Mouse (Mus musculus) ES-E14 (cell line): ENCODE measurements at regions not wholly inside any gene's neighbourhood (a gene's known extent, or its start where the extent isn't known, plus 50 kb on each side); places are given as distances from the start of the nearest gene placed in this dataset.

ENCODE experiments used
- DNase-seq: peaks from one replicate; pipeline ENCODE4 v3.0.0-alpha.2; 2013; ENCODE audit warnings: low read depth, low spot score
- H3K27ac ChIP-seq: 2 replicates; pipeline ENCODE4 v1.5.1; 2012; ENCODE audit warnings: low read depth, mild to moderate bottlenecking, low read length, moderate library complexity, mixed read lengths; ENCODE audit not compliant: poor library complexity, insufficient read depth, severe bottlenecking
- H3K36me3 ChIP-seq: 2 replicates; pipeline ENCODE4 v1.6.1; 2012; ENCODE audit warnings: mild to moderate bottlenecking, low read length, moderate library complexity, mixed read lengths; ENCODE audit not compliant: control insufficient read depth, poor library complexity, insufficient read depth, severe bottlenecking
- H3K4me1 ChIP-seq, 2 experiments: fragments of 150-350 bp in 1 of 2; sonication (generic) in 1 of 2; 2 replicates each; pipeline ENCODE4 v1.6.1; 2012; ENCODE audit warnings: low read length in 2 of 2, mild to moderate bottlenecking in 1 of 2, mixed read lengths in 1 of 2; ENCODE audit not compliant: control insufficient read depth in 2 of 2, insufficient read depth in 2 of 2, poor library complexity in 1 of 2
- H3K4me3 ChIP-seq, 2 experiments: fragments of 150-350 bp in 1 of 2; sonication (generic) in 1 of 2; 2 replicates each; pipeline ENCODE4 v1.5.1; 2012; ENCODE audit warnings: low read length in 2 of 2, low read depth in 1 of 2, mild to moderate bottlenecking in 1 of 2, mixed read lengths in 1 of 2; ENCODE audit not compliant: insufficient read depth in 1 of 2, poor library complexity in 1 of 2, severe bottlenecking in 1 of 2
- H3K9ac ChIP-seq: 2 replicates; pipeline ENCODE4 v1.6.1; 2012; ENCODE audit warnings: low read depth, mild to moderate bottlenecking, low read length, mixed read lengths; ENCODE audit not compliant: poor library complexity, insufficient read depth, severe bottlenecking
- H3K9me3 ChIP-seq: fragments of 150-350 bp; sonication (generic); 2 replicates; pipeline ENCODE4 v1.6.1; 2012; ENCODE audit warnings: low read depth, mild to moderate bottlenecking, low read length; ENCODE audit not compliant: control insufficient read depth, insufficient read depth
- CHD2 ChIP-seq: IDR thresholded peaks from 2 replicates; pipeline ENCODE4 v1.6.1; 2014; ENCODE audit warnings: mild to moderate bottlenecking, low read depth, low read length, inconsistent platforms
- HCFC1 ChIP-seq: IDR thresholded peaks from 2 replicates; pipeline ENCODE4 v1.6.1; 2012; ENCODE audit warnings: low read length, inconsistent platforms, borderline replicate concordance; ENCODE audit not compliant: insufficient read depth
- MAFK ChIP-seq: IDR thresholded peaks from 2 replicates; pipeline ENCODE4 v1.6.1; 2014; ENCODE audit warnings: mild to moderate bottlenecking, low read depth, low read length, inconsistent platforms; ENCODE audit not compliant: insufficient read depth
- ZC3H11A ChIP-seq: IDR thresholded peaks from 2 replicates; pipeline ENCODE4 v1.6.1; 2012; ENCODE audit warnings: low read depth, mild to moderate bottlenecking, inconsistent platforms, low read length, borderline replicate concordance
- ZNF384 ChIP-seq: IDR thresholded peaks from 2 replicates; pipeline ENCODE4 v1.6.1; 2012; ENCODE audit warnings: low read depth, low read length, inconsistent platforms
- in situ Hi-C, 2 experiments: fragments of 600-800 bp; cut with MboI; formaldehyde crosslinking; loops; one replicate each; pipeline ENCODE4 v1.15.1; 2025; ENCODE audit warnings: low sequenced_read_pairs in 2 of 2, inconsistent platforms in 1 of 2; ENCODE audit not compliant: unreplicated experiment in 2 of 2

DNA sequence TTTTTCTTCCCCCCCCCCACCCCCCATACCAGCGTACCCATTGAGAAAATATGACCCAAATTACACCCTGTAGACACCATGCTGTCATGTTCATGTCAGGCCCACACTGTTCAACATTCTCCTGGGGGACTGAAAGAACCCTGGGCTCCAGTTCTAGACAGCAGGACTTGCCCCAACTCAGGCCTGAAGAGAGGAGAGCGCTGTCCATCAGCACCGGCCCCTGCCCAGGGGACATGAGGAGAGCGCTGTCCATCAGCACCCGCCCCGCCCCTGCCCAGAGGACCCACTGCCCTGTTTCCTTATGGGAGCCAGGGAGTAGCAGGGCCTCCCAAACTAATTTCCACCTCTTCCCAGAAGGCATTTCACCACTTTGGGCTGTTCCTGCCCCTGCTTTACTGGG is 241.7 kb upstream of the Cdh4 start:
- no peak overlapping the region for H3K27ac ChIP-seq
- in situ Hi-C loops: no loop called here
- TF ChIP-seq MAFK: no peak
- no peak for TF ChIP-seq CHD2
- TF ChIP-seq ZC3H11A: no peak
- TF ChIP-seq ZNF384: no peak
- TF ChIP-seq HCFC1: no peak
- no peaks in the 10 kb centered on the region for H3K36me3 ChIP-seq
- no peak for DNase-seq
- H3K4me1 ChIP-seq: no peaks in the 10 kb centered on the region
- no peak overlapping the region for H3K4me3 ChIP-seq
- no peaks in the 10 kb centered on the region for H3K9me3 ChIP-seq
- no peak overlapping the region for H3K9ac ChIP-seq

DNA sequence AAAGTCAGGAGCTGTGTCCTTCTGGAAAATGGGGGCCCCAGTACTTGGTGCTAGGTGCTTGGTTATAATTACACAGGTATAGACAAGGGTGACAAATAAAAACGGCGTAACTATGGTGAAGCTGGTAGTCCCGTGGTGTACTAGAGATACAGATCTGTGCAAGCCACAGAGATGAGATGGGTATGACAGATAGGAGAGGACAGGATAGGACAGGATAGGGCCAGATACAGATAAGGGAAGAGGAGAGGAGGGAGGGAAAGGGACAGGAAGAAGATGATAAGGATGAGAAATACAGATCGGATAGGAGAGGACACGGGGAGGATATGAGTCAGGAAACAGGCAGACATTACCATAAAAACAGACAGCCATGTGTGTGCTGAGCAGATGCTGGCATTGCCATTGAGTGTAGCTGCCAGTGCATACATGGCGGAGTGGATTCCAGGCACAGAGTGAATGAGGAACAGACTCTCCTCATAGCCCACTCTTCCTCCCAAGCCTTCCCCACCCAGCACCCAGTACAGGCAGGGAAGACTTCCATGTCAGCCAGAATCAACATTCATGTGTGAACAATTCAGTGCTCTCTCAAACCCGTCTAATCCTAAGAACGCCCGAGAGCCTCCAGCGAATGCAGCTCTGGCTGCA is 231.9 kb upstream of the Cdh4 start:
- in situ Hi-C loops: no loop called here
- H3K4me1 ChIP-seq: no peaks in the 10 kb centered on the region
- no peaks in the 10 kb centered on the region for H3K9me3 ChIP-seq
- H3K27ac ChIP-seq: no peak overlapping the region
- no peak overlapping the region for H3K9ac ChIP-seq
- no peak overlapping the region for H3K4me3 ChIP-seq
- TF ChIP-seq ZNF384: no peak
- no peak for TF ChIP-seq CHD2
- no peak for DNase-seq
- H3K36me3 ChIP-seq: no peaks in the 10 kb centered on the region

DNA sequence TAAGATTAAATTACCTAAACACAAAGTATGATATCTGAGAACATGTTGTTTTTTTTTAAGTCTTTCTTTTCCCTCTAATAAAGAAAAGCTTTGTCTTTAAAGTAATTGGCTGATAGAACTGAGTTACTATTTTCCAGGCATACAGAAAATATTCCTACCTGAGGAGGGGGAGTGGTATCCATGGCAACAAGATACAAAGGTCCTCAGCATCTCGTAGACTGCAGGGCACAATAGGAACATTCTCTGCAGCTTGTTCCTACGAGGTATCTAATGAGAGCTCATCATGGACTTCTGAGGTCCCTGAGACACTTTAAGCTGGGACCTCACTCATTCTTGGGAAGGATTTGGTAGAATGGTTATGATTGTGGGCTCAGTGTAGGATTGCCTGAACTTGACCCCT is 225.5 kb upstream of the Cdh4 start:
- TF ChIP-seq MAFK (no peak), ZC3H11A (no peak), HCFC1 (no peak), ZNF384 (no peak), CHD2 (no peak)
- Histone ChIP-seq H3K4me1 (no peaks in the 10 kb centered on the region), H3K36me3 (no peaks in the 10 kb centered on the region), H3K27ac (no peak overlapping the region), H3K9ac (no peak overlapping the region), H3K4me3 (no peak overlapping the region), H3K9me3 (no peaks in the 10 kb centered on the region)
- in situ Hi-C loops: no loop called here
- no peak for DNase-seq

DNA sequence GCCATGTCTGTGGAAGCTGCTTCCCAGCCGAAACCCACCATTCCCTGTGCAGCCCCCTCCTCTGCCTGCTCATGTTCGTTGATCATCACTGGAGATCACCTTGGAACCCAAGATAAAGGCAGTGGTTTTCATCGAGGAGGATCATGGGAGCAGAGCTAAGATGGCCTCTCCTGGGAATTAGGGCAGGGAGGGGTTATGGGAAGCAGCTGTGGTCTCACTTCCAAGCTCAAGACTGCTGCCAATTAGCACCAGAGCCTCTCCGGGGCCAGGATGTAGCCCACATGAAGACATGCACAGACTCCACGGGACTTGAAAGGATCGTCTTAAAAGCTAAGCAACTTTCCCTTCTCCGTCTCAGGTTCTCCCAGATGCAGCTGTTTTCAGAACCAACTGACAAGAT is 214.1 kb upstream of the Cdh4 start:
- in situ Hi-C loops: no loop called here
- no peak for DNase-seq

DNA sequence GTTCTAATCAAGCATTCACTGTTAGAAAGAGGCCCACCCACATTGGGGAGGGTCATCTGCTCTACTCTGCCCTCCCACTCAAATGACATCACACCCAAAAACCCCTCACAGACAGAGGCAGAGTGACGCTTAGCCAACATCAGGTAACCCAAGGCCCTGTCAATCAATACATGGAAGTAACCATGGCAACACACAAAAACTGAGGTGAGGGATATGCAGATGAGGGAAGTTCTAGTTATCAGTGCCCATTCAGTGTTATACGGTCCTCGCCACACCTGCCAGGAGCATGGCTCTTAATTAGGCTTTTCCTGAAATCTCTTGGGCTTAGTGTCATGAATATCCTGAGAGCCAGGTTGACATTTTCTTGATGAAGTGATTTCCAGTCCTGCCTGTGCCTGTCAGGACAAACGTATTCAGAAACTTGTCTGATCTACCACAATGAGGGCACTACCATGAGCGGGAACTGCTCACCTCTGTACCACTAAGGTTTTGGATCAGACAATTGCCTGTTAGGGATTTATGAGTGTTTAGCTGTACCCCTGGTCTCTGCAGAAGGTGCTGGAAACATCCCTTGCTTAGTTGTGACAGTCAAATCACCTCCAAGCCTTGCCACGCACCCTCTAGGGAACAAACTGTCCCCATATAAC is 210.4 kb upstream of the Cdh4 start:
- Histone ChIP-seq H3K9me3 (no peaks in the 10 kb centered on the region), H3K36me3 (no peaks in the 10 kb centered on the region), H3K4me1 (no peaks in the 10 kb centered on the region), H3K27ac (no peak overlapping the region), H3K9ac (no peak overlapping the region), H3K4me3 (no peak overlapping the region)
- no peak for DNase-seq
- in situ Hi-C loops: no loop called here
- no peak for TF ChIP-seq ZC3H11A
- TF ChIP-seq ZNF384: no peak
- no peak for TF ChIP-seq CHD2
- no peak for TF ChIP-seq HCFC1
- no peak for TF ChIP-seq MAFK

More for the DNA sequence above, 214.1 kb upstream of the Cdh4 start:
- Histone ChIP-seq H3K4me3 (no peak overlapping the region), H3K9ac (no peak overlapping the region), H3K9me3 (no peaks in the 10 kb centered on the region), H3K36me3 (no peaks in the 10 kb centered on the region), H3K4me1 (no peaks in the 10 kb centered on the region), H3K27ac (no peak overlapping the region)
- TF ChIP-seq CHD2 (no peak), ZC3H11A (no peak), ZNF384 (no peak), MAFK (no peak), HCFC1 (no peak)
